Mouse (Mus musculus) urinary bladder, postnatal 25 days (tissue): ENCODE measurements around the gene Ntng1.

ENCODE experiments used
- DNase-seq: peaks from one replicate; pipeline ENCODE4 v3.0.0; 2022; ENCODE audit warnings: low spot score

Gene Ntng1

GRCm38 (mm10) chr3:110143206-110144061, at the start of gene Ntng1:
TSS of gene Ntng1 (minus strand) at chr3:110144011.
- DNase-seq, result peak; percentile 4

GRCm38 (mm10) chr3:110187401-110187948, 43.7 kb upstream of the Ntng1 start:
- DNase-seq, result no peak

- no peak for DNase-seq
These were observed 5.3 kb upstream of the Ntng1 start for GRCm38 (mm10) chr3:110149089-110149488.

DNA sequence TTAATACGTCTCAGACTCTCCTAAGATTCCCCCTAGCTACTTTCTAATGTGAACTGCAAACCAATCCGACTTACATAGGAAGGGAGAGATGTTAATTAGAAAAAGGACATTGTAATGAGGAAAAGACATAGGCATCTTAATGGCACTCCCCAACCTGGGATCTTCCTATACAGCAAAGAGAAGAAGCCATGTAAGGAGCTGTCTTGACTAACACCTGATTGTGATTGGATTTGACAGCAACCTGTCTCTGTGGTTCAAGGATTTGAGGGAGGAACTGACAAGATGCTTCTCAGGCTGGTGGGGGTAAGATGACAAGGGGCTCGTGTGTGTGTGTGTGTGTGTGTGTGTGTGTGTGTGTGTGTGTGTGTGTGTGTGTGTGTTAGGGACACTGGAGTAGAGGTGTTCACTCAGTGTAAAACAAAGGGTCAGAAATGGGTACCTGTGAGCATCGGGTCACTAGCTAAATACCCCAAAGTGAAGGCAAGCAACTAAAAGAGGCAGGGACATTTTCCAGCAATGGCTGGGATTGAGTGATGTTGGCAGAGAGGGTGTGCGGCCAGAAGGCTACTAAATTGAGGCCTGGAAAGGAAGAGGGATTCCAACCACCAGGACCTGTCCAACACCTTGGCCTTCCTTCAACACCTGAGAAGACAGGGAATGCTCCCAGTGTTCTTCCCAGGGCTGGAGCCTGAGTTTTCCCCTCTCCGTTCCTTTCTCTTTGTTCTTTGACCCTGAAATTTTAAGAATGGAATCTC, 667 bp upstream of the Ntng1 start:
- no peak for DNase-seq

DNA sequence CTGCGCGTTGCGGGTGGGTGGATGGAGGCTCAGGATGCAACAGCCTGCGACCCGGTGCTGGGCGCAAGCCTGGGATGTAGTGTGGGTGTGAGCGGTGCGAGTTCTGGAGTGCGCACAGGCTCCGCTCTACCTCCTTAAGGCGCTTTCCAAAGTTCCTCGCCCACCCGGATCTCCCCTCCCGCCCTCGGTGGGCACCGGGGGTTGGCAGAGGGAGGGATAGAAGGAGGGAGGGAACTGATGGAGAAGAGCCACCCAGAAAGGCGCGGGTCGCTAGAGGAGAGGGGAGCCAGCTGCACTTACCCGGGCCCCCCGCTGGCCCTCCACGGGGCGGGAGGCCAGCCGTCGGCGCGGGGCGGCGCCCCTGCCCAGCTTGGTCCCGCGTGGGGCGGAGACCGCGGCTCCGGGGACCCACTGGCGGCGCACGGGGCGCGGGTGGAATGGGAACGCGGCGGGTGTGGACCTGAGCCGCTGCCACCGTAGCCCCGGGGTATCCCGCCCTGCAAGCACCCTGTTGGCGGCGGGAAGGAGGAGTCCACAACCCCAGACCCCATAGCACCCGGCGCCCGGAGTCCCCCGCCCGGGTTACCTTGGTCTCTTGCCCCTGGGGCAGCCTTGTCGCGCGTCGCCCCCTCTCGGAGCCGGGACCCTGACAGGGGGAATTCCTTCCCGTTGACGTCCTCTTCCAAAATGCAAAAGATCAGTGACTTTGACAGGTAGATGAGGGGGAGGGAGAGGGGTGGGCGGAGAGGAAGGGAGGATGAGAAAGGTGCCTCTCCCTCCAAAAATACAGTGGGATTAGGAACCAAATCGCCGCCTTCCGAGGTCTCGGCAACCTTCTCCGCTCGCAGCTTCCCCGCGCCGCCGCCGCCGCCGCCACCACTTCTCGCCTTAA, 1.3 kb downstream of the Ntng1 start:
- DNase-seq, result no peak

- peak; percentile 15 for DNase-seq
These were observed 2.2 kb downstream of the Ntng1 start for GRCm38 (mm10) chr3:110141351-110142302.

DNA sequence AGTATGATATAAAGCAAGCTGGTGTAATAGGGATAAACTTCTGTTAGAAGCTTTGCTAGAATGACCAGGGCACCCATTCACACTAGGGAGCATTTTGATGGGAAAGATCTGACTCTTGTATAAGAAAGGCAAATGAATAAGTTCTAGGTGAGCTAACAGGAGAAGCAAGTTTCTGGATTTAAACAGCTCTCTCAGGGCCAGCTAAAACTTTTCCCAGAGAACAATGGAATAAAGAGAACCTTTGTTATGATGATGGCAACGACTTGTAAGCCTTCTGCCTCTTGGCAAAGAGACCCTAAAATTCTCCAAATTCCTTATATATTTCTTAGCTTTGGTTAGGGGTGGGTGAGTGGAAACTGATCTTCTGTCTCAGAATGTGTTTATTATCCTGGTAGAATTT, 7.7 kb downstream of the Ntng1 start:
- no peak for DNase-seq

DNA sequence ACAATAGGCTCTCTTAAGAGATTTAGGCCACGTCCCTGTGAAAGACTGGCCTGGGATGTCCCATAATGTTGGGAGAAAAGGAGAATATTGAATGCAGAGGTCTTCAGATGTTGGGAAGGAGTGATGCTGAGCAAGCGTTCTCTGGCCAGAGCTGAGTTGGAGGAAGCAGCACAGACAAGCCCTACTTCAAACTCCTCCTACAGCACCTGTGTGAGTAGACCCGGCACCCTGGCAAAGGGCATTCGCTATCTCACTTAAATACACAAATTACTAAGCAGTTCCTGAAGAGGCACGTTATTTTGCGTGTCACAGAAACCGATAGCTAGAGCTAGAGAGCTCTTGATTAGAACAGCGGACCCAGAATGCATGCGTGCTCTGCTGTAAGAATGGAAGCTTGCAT, 10.7 kb downstream of the Ntng1 start:
- no peak for DNase-seq

GRCm38 (mm10) chr3:110132289-110132688, 11.5 kb downstream of the Ntng1 start:
- DNase-seq, result no peak

GRCm38 (mm10) chr3:110131043-110131891, 12.5 kb downstream of the Ntng1 start:
- no peak for DNase-seq

- no peak for DNase-seq
These were observed 14.2 kb downstream of the Ntng1 start for GRCm38 (mm10) chr3:110129607-110130006.

GRCm38 (mm10) chr3:110105982-110106381, 37.8 kb downstream of the Ntng1 start:
- DNase-seq, result no peak

- no peak for DNase-seq
These were observed 49.4 kb downstream of the Ntng1 start for GRCm38 (mm10) chr3:110094407-110094806.

DNA sequence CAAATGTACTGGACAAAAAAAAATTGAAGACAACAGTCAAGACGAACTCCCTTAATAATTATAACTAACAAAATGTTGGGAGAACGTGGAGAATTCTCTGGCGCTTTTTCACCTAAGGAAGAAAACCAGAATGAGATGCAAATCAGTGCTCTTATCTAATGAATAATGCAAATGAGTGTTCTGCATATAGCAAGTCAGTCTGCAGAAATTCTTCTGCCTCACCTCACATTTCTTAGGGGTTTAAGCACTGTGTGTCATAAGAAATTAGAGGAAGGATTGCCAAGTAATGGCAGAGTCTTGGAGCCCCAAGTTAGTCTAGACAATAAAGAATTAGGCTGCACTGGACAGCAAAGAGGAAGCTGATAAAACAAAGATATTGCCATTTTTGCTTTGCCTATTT, 49.8 kb downstream of the Ntng1 start:
- no peak for DNase-seq

- no peak for DNase-seq
These were observed 51.3 kb downstream of the Ntng1 start for GRCm38 (mm10) chr3:110092521-110092920.

DNA sequence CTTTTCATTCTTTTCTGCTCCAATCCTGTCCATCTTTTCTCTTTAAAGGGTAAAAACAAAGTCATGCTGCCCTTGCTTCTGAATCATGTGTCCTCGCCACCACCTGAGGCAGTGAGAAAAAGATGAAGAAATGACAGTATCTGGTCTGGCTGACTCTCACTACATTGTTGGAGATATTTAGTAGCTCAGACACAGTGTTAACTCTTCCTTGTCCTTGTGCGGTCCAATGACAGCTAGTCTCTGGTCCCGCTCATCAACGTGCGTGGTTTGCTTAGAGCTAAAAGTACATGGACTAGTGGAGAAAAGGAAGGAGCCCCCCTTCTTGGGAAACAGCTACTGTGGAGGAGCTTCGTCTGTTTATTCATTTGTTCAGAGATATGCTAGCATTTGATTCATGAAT, 56.6 kb downstream of the Ntng1 start:
- DNase-seq, result no peak

DNA sequence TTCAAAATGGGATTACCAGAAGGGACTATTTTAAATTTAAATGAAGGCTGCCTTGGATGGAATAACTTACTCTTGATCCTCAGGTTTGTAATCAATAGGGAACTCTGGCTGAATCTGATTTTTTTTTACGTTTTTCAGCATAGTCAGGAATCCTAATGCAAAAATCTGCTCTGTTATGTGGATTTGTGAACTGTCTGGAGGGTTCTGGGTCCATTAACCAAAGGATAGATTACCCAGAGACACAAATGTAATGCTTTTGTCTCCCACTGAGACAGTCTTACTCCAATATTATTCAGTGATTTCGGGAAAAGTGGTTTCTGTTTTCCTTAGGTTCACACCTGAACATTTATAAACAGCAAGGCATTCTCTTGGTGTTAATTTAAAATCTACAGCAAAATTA, 58.5 kb downstream of the Ntng1 start:
- DNase-seq, result no peak

- no peak for DNase-seq
These were observed 79.0 kb downstream of the Ntng1 start for GRCm38 (mm10) chr3:110064709-110065256.

GRCm38 (mm10) chr3:110055915-110056314, 87.9 kb downstream of the Ntng1 start:
- no peak for DNase-seq

- no peak for DNase-seq
These were observed 88.4 kb downstream of the Ntng1 start for GRCm38 (mm10) chr3:110055433-110055832.
